Mouse (Mus musculus): ENCODE data around the gene Tmem229b.
A peak's percentile ranks its signal among the peaks of the same experiment; 100 is the strongest.
"Not testable (repeated sequence)": the region's sequence is repeated elsewhere in the genome, so short reads cannot be mapped to it uniquely, and the experiment has no call there.

The Tmem229b gene

DNA sequence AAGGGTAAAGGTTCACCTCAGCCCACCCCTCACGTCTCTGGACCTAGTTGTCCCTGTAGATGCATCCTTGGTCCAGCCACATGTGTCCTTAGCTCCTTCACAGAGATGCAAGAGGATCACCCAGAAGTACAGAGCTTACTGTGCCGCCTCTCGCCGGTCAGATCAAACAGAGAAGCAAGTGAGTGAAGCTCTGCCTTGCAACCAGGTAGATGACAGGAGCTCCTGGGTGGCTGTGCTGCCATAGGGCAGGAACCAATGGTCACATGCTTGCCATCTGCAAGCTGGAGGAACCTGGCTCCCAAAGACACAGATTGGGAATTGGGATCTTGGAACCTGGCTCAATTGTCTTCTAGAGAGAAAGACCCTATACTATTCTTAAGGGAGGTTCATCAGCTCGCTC is 2.0 kb downstream of the Tmem229b start:
- no peak for DNase-seq

DNA sequence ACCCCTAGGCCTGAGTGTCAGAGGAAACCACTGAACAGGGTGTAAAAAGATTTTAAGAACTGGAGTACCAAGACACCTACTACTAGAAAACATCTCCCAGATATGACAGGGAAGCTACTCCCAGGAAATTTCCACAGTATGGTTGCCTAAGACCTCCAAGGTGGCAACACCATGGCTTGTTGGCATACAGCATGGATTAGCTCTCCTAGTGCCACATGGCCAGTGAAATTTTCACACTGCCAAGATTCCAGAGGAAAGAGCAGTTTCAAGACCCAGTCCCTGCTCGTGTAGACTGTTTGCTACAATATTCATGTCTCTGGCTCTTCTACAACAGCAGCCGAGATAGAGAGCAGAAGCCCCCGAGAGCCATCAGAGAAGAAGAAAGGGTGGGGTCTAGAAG is 4.4 kb downstream of the Tmem229b start:
- no peak for DNase-seq

DNA sequence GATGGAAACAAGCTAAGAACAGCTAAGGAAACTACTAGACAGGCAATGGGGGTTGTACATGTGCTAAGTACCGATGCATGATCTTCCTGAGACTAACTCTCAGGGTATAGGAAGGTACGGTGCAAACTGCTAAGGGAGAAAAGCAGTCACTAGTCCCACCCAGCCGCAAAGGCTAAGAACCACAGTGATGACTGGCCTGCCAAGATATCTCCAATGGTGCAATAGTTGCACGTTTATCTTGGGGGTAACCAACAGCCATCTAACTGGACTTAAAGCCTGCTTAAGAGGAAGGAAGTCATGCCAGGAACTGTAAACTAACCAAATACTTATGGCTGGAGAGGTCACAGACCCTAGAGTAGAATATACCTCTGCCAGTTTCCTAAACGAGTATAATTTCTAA is 5.0 kb downstream of the Tmem229b start:
- no peak for DNase-seq

DNA sequence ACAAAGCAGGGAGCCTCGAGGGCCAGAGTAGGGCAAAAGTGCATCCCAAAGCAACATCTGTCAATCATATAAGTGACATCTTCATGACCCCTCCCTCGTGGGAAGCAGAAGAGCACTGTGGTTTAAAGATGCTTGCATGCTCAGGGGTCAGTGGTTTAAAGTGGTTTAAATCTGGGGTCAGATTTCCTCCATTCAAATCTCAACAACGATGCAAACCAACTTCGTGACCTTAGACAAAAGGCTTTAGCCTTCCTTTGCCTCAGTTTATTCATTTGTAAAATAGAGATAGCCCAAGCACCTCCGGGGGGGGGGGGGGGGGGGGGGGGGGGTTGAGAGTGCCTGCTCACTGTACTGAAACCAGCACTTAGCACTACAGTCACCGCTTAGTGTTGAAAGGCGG is 10.7 kb downstream of the Tmem229b start:
- no peak for DNase-seq

DNA sequence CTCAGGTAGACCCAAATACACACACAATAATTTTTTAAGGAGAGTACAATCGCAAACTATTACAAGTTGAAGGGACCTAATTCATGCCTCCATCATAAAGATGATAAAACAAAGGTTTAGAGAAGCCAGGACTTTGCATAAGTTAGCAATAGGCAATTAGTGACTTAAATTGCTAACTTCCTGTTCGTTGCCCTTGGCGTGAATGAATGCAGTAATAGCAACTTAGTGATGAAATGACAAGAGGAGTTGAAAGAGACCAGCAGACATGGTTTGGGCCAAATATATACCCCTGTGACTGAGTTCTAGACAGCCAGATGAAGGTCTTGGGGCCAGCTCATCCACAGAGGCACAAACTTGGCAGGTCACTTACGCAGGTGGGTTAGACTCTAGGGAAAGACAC is 11.2 kb downstream of the Tmem229b start:
- no peak for DNase-seq

DNA sequence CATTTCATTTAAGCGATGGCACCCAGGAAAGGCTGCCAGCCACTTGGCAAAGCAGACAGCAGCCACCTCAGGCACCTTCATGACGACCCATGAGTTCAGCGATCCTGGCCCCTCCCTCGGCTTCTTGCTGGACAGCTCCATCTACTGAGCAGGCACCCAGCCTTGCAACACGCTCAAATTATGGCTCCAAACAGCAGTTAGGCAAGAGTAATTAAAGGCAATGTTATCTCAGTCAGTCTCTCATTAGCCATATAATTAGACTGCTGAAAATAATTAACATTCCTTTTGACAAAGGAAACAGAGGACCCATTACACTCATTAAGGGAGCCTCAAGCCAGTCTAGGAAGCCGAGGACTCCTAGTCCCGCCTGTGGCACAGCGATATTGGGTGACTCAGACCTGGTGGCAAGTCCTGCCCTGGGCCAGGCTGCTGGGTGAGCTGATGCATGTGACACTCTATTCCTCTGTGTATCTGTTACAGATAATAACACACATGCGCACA is 19.8 kb downstream of the Tmem229b start:
- DNase-seq: no peak

DNA sequence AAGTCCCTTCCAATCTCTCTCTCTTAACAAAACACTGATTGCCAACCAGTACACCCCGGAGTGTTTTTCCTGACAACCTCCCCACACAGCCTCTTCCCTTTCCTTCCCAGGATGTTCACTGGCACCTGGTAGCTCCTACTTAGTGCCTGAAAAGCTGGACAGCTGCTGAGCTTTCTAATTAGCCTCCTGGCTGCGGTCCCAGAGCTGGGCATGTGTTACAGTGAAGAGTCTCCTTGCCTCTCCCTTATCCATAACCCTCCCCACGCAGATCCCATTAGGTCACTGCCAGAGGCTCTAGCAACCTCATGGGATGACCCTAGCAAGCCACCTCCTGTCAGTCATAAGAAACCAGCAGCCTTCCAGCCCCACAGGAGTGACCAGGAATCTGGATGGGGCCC is 23.4 kb downstream of the Tmem229b start:
- peak; percentile 58 for DNase-seq

DNA sequence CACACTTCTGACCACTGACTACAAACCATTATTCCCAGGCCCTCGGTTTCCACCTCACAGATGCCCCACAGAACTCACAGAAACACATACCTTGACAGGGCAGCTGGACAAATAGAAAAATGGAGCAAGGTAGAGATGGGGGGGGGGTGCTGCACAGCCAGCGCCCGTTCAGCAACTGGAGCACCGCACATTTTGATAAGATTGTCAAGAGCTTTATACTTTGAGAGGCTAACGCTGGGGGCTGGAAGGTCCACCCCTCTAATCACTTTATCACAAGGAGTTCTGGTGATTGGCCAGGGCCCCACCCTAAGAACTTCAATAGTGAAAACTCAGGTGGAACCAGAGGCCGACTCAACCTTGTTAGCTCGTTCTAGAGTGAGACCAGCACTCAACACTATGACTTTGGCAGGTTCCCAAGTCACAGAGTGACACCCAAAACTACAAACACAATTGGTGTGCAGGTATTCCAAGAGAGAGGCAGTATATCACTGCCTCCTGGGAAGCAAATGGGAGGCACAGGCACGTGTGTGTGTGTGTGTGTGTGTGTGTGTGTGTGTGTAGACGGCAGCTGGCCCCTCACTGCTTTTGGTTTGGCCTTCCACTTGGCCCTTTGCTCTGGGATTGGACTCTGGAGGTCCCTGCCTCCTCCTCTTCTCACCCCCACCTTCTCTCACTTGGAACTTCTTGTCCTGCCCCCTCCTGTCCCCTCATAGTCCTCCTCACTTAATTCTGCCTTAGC is 24.0 kb downstream of the Tmem229b start:
- DNase-seq: no peak

DNA sequence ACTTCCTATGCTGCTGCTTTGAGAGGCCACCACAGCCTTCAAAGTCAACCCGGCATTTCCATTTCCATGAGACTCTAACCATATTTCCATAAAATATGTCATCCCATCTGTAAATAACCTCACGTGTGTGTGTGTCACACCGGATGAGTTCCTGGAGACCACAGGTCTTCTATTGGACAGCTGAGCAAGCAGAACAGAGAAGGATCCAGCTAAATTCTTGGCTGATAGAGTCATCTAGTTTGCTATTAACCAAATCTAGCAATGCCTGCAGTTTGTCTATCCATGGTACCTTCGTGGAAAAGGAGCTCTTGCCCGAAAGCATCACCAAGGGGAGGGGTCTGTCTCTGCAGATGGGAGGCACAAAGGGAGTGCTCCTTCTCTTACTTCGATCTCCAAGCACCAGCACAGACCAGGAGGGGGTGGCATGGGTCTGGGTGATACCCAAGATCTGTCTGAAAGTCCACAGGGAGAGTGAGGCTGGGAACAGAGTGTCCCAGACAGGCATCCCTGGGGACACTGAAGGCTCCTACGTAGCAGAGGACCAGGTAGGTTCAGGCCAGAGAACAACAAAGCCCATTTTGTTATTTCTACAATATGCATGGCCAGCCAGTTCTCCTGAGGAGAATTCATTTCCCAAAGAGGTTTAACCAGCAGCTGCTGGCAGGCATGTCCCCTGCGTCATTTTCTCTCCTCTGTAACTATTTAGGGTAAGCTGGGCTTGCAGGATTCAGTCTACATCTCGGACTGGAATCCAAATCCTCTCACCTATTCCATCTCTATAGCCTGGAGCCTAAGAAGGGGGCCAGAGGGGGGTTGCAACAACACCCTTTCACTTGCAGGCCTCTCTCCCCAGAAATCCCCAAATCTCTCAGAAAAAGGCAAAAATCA is 25.2 kb downstream of the Tmem229b start:
- DNase-seq: no peak

DNA sequence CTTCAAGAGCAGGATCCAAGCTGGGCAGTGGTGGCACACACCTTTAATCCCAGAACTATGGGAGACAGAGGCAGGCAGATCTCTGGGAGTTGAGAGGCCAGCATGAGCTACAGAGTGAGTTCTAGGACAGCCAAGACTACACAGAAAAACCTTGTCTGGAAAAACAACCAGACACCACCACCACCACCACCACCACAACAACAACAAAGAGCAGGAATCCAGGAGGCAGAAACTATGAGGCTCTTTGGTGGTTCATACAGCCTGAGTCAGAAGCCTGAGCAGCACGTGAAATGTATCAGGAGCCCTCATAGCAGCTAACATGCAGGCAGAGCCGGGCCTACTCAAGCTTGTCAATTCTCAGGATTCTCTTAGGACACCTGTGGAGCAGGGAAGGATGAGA is 26.3 kb downstream of the Tmem229b start:
- no peak for DNase-seq

DNA sequence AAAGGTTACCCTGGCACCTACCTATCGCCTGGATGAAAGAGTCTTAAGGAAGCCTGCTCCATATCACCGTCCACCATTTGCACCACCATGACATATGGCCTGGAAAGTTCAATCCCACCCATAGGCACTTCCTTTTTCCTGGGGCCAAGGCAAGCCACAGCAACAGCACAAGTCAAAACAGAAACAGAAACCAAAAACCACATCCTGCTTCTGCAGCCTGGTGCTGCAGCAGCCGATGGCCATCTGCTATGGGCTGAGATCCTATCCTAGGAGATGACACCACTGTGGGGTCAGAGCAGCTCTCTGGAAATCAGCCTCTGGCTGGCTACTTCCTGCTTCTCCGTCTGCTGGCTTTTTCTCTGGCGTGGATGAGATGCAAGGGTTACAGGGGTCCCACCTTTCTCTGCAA is 26.7 kb downstream of the Tmem229b start:
- no peak for DNase-seq

DNA sequence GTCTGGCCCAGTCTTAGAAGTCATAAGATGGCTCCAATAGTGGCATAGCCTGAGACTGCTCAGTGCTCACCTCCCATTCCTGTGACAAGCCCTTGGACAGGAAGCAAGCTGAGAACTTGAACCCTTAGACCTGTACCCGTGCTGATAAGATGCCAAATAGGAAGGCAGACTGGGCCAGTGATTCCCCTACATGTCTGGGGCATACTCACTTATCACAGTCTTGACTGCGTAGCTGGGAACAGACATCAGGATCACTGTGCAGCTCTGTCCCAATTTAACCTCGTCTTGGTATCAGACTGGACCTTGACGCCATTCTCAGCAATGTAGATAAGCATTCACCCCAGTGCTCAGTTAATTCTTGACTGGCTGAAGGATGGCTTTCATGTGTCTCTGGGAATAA is 29.9 kb downstream of the Tmem229b start:
- no peak for DNase-seq

DNA sequence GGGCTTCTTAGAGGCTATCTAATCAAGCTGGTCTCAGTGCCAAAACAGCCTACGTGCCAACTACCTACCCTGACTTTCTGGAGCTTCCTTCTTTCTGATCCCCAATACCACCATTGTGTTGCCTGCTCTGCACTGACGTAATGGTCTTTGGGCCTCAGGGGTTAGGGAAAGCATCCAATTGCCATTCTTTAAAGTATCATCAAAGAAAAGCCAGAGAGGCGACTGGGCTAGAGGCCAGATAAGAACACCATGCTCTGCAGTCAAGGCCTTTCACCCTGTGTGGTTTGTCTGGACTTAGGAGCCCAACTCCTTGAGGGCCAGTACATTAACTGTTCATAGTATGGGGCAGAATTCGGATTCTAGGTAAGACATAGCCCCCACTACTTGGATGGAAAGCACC is 30.3 kb downstream of the Tmem229b start:
- no peak for DNase-seq

DNA sequence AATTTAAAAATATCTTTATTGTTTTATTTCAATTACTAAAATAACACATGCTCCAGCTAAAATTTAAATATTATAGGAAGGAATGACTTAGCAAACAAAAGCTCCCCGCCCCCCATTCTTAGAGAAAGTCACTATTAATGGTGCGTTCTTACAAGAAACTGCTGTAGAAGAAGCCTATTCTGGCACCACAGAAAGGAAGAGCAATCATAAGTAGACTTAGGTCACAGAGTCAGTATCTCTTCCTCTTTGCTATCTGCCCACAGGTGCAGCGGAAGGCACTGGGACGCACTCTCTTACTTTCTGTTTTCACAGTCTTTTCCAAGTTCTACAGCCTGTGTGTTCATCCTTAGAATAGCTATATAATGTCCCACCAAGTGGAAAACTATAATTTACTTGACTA is 31.6 kb downstream of the Tmem229b start:
- DNase-seq: no peak

DNA sequence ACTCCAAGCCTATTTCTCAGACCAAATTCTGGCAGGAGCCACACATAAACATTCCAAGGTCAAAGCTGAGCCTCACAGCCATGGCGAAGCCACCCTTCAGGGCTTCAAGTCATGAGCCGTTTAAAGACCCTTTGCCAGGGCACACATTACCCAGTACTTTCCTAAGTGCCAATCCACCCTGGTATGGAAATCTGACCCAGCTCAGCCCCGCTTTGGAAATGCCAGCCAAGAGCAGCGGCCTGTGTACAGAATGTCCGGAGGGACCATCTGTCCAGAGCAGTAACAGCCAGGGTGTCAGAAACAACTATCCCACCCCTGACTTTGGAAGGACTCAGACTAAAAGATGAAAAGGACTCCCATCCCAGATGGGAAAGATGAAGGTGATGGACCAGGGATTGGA is 32.7 kb downstream of the Tmem229b start:
- no peak for DNase-seq

DNA sequence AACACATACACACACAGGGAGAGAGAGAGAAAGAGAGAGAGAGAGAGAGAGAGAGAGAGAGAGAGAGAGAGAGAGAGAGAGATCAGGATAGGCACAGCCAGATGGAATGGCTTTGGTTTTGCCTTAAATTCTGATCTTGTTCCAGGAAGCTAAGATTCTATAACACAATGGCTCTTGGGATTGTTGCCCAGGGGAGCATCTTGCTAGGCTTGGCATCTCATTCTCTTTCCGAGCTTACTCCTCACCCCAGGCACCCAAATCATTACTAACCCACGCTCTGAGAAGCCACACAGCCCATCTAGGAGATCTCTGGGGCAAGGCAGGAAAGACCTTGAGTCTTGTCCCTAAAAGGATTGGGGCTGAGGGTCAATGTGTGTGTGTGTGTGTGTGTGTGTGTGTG is 33.6 kb downstream of the Tmem229b start:
- no peak for DNase-seq

DNA sequence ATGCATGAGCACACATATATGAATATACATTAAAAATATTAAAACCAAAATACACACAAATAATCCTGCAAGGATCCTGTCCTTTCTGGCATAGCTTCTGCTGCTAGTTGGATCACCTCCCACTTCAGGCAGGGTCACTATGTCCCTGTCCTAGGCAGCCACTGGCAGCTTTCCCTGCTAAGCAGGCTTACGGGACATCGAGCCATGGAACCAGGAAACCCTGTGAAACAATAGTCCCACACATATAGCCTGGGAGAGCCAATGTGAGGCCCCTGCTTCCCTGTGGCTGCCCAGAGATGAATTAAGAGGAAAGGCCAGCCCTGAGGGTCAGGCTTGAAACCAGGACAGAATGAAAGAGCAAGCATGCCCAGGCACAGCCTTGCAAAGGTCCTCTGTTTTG is 35.8 kb downstream of the Tmem229b start:
- DNase-seq: no peak

DNA sequence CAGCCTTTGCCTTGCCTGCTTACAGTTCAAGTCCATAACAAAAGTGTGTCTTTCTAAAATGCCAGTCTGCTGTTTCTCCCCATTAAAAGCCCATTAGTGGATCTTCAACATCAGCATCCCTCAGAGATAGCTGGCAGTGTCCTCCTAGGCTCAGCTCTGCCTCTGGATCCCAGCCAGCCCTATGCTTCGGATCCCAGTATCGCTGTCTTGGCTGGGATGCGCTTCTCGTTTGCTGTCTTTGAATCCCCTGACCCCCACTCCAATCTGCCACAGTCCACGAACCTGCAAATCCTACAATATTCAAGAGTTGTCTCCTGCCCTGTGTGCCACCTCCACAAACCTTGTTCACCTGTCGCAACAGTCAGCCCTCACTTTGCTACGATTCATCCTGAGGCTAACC is 36.7 kb downstream of the Tmem229b start:
- DNase-seq: no peak

DNA sequence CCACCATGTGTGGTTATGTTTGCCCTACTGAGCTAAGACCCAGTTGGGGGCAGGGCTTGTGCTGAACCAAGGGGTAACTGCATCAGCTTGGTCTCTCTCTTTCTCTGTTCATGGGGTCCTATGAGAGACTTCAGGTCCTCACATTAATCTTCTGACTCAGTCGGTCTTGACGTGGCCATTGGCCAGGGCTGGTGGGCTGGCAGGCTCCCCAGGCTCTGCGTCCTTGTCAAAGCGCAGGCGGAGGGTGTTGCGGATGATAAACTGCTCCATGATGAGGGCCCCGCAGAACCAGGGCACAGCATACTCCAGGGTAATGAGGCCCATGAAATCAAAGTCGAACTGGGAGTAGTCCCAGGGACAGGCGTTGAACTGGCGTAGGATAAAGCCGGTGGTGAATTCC is 42.9 kb downstream of the Tmem229b start:
- not testable (repeated sequence) for DNase-seq

DNA sequence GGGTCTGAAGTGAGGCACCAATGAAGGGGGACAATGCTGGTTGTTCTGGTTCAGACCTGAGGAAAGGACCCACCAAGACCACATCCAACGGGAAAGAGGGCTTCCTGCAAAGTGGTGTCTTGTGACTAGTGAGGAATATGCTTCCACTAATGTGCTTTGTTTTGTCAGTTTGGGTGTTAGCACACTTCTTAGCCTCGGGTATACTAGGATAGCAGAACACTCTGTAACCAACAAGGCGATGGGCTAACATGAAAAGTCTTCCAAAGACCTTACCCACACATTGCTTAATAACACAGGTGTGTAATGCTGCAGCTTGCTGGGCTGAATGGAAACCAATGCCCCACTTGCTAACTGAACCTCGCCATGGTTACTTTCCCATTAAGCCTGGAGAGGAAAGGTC is 51.0 kb downstream of the Tmem229b start:
- no peak for DNase-seq

DNA sequence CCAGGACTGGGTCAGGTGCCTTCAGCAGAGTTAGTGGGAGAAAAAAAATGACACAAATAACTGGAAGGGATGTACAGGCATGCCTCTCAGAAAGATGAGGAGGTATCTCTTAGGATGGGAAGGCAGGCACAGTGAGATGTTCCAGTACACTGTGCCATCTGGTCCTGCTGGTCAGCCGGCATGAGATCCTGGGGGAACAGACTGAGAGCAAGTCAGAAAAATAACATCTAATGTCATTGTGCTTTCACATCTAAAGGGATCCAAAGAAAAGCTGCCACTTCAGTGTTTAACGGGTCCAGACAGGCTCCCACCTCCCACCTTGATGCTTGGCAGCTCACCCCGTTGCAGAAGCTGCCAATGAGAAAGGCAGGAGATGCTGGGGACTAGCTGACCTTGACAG is 54.9 kb downstream of the Tmem229b start:
- DNase-seq: no peak

DNA sequence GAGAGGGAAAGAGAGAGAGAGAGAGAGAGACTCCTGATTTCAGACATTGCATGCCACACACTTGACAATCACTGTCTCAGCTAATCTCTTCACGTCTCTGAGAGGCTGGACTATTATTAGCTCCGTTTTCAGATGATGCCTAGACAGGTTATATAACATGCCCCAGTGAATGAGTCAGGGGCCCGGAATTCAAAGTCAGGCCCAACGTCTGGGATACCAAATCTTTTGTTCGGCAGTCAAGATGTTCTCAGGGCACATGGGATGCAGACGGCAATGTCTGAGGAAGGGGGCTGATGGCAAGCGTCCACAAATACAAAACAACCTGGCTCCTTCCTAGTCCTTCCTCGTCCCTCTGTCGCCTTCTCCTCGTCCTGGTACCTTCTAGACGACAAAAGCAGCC is 55.4 kb downstream of the Tmem229b start:
- no peak for DNase-seq

DNA sequence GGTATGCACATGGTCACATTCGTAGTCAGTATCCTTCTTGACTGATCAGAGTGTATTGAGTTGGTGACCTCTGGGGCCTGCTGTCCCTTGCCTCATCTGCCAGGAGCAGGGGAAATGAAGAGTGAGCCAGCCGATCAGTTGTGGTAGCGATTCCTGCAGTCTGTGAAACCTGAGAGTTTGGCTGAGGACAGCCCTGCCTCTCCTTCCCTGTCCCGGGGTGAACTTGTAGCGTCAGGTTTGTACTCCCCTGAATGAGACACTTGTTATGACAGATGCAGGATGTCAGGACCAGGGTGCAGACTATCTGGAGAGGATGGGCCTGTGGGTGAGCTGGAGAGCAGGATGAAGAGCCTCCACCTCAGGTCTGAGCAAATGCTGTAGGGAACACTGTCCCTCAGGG is 59.8 kb downstream of the Tmem229b start:
- DNase-seq: no peak

DNA sequence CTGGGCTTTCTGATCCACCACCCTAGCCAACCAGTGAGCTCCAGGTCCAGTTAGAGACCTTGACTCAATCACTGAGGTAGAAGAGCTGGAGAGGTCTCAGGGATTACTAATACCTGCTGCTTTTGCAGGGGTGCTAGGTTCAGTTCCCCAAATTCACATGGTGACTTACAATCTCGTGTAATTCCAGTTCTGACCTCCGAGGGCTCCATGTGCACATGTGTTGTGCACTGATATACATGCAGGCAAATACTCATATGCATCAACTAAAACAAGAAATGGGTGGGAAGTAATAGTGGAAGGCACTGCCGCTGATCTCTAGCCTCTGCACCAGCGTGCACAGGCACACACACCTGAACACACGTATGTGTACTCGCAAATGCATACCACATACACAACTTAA is 60.3 kb downstream of the Tmem229b start:
- DNase-seq: no peak
